In genomic region chr10:23786040-23786439, GRCm38 (mm10) we compare ENCODE assay signal across 8 mouse cellular contexts. TPM values are rescaled to one million over a fixed set of nuclear protein-coding genes. Genes with fewer than 3 reads are reported as not detected.
DNase-seq lines count a peak whose midpoint lies in the region; ATAC-seq and TF ChIP-seq lines count a peak whose summit lies in the region.

No protein-coding gene starts in this region.

- H3K27ac ChIP-seq in testis, adult 2 months (ENCODE audit: control insufficient read depth, insufficient read depth, low read depth, low read length) = no peak overlapping the region
- H3K27ac ChIP-seq in forebrain, embryonic 11.5 days (ENCODE audit: low read depth, low read length) = no peak overlapping the region
- H3K27ac ChIP-seq in liver, embryonic 11.5 days (ENCODE audit: low read depth, low read length) = peak overlapping the region; percentile 87
- H3K27ac ChIP-seq in stomach, postnatal 0 days (replicated peaks) = 0 out of 2 replicates have a peak overlapping the region, but pooled peaks have one; percentile 2

- H3K4me1 ChIP-seq in testis, adult 2 months (ENCODE audit: control insufficient read depth, insufficient read depth, low read length) = no peaks in the 10 kb centered on the region; the same call in 1 of the 2 replicates
- peaks cover 2% of the 10 kb centered on the region; the same call in 1 of the 2 replicates for H3K4me1 ChIP-seq in forebrain, embryonic 11.5 days (replicated peaks; ENCODE audit: control insufficient read depth, insufficient read depth, low read length)
- H3K4me1 ChIP-seq in liver, embryonic 11.5 days (replicated peaks; ENCODE audit: control insufficient read depth, insufficient read depth, low read length) = peaks cover 17% of the 10 kb centered on the region
- H3K4me1 ChIP-seq in stomach, postnatal 0 days (replicated peaks; ENCODE audit: control insufficient read depth, insufficient read depth) = no peaks in the 10 kb centered on the region

- no peak for TF ChIP-seq POLR2A in testis, adult 2 months (IDR thresholded peaks at IDR 0.05; ENCODE audit: control insufficient read depth, low read depth, low read length)

- no peaks in the 10 kb centered on the region for H3K9me3 ChIP-seq in forebrain, embryonic 11.5 days (ENCODE audit: control insufficient read depth, low read length)
- H3K9me3 ChIP-seq in liver, embryonic 11.5 days (ENCODE audit: control insufficient read depth, low read length) = no peaks in the 10 kb centered on the region
- no peaks in the 10 kb centered on the region for H3K9me3 ChIP-seq in stomach, postnatal 0 days (ENCODE audit: control insufficient read depth, low read length)

- no peaks in the 10 kb centered on the region for H3K27me3 ChIP-seq in testis, adult 2 months (ENCODE audit: control insufficient read depth, insufficient read depth, low read length)
- no peaks in the 10 kb centered on the region for H3K27me3 ChIP-seq in forebrain, embryonic 11.5 days (ENCODE audit: control insufficient read depth, insufficient read depth, low read length)
- H3K27me3 ChIP-seq in liver, embryonic 11.5 days (replicated peaks; ENCODE audit: control insufficient read depth, insufficient read depth, low read length) = no peaks in the 10 kb centered on the region
- H3K27me3 ChIP-seq in stomach, postnatal 0 days (ENCODE audit: control insufficient read depth, insufficient read depth, low read length) = no peaks in the 10 kb centered on the region

- 0% methylated on average over 4 of the region's 4 CpGs for WGBS in forebrain, embryonic 11.5 days
- WGBS in liver, embryonic 11.5 days = 0% methylated on average over 4 of the region's 4 CpGs
- 1% methylated on average over 4 of the region's 4 CpGs for WGBS in stomach, postnatal 0 days

- no peak for ATAC-seq in forebrain, embryonic 11.5 days (replicated peaks; ENCODE audit: low FRiP score)
- no peak for ATAC-seq in liver, embryonic 11.5 days (replicated peaks; ENCODE audit: low FRiP score)
- no peak for ATAC-seq in stomach, postnatal 0 days (ENCODE audit: low FRiP score, low TSS enrichment)

- TF ChIP-seq CTCF in testis, adult 2 months (IDR thresholded peaks at IDR 0.05; ENCODE audit: control insufficient read depth, insufficient read depth, insufficient replicate concordance, low read depth, low read length) = no peak
- TF ChIP-seq CTCF in stomach, postnatal 0 days (IDR thresholded peaks at IDR 0.05; ENCODE audit: low read depth) = no peak

- peaks cover 1% of the 10 kb centered on the region; the same call in 1 of the 2 replicates for H3K36me3 ChIP-seq in testis, adult 2 months (ENCODE audit: control insufficient read depth, insufficient read depth, low read length)
- H3K36me3 ChIP-seq in forebrain, embryonic 11.5 days (ENCODE audit: control insufficient read depth, insufficient read depth, low read length) = peaks cover 11% of the 10 kb centered on the region
- peaks cover 18% of the 10 kb centered on the region for H3K36me3 ChIP-seq in liver, embryonic 11.5 days (ENCODE audit: control insufficient read depth, insufficient read depth, low read length)
- peaks cover 9% of the 10 kb centered on the region; the same call in 1 of the 2 replicates for H3K36me3 ChIP-seq in stomach, postnatal 0 days (ENCODE audit: control insufficient read depth, insufficient read depth, low read length)

- DNase-seq in testis, postnatal 14 days (ENCODE audit: low spot score) = no peak
- no peak for DNase-seq in forebrain, embryonic 11.5 days (ENCODE audit: low spot score)
- no peak for DNase-seq in liver, embryonic 11.5 days (ENCODE audit: low spot score)
- no peak for DNase-seq in stomach, postnatal 0 days (ENCODE audit: low spot score)
- DNase-seq in right cerebral cortex, postnatal 36 days (ENCODE audit: low spot score in 2 of 2) = no peak
- no peak for DNase-seq in spleen, postnatal 4 days (ENCODE audit: low spot score in 2 of 2)
- DNase-seq in gastrocnemius, postnatal 10 days = no peak

- TF ChIP-seq EP300 in stomach, postnatal 0 days (optimal IDR thresholded peaks at IDR 0.05) = no peak

- peak overlapping the region; percentile 91 for H3K9ac ChIP-seq in forebrain, embryonic 11.5 days (ENCODE audit: low read length)
- H3K9ac ChIP-seq in liver, embryonic 11.5 days (ENCODE audit: low read depth, low read length) = peak overlapping the region; percentile 98
- peak overlapping the region; percentile 77 for H3K9ac ChIP-seq in stomach, postnatal 0 days (ENCODE audit: low read length)

- peak overlapping the region; percentile 89 for H3K4me2 ChIP-seq in forebrain, embryonic 11.5 days (ENCODE audit: low read depth, low read length, severe bottlenecking)
- peak overlapping the region; percentile 78 for H3K4me2 ChIP-seq in liver, embryonic 11.5 days
- peak overlapping the region; percentile 54 for H3K4me2 ChIP-seq in stomach, postnatal 0 days (replicated peaks; ENCODE audit: low read depth)

- H3K4me3 ChIP-seq in testis, adult 2 months (ENCODE audit: control insufficient read depth, low read depth, low read length) = peak overlapping the region; percentile 95; the same call in 1 of the 2 replicates
- peak overlapping the region; percentile 85 for H3K4me3 ChIP-seq in forebrain, embryonic 11.5 days (ENCODE audit: low read depth, low read length)
- H3K4me3 ChIP-seq in liver, embryonic 11.5 days (ENCODE audit: low read depth, low read length) = peak overlapping the region; percentile 78
- peak overlapping the region; percentile 68 for H3K4me3 ChIP-seq in stomach, postnatal 0 days (ENCODE audit: low read depth, low read length)

RNA-seq across cellular contexts. Expression of gene Rps12, which starts 1.0 kb away (rescaled TPM):
- polyA plus RNA-seq in testis, adult 2 months (2012; rRNA removed) = 737 and 854 TPM in 2 replicates
- 130 and 155 TPM in 2 replicates for polyA plus RNA-seq in forebrain, embryonic 11.5 days (2014; fragmentation: Nextera tagmentation; extraction: Ambion mirVana)
- 260 and 303 TPM in 2 replicates for polyA plus RNA-seq in liver, embryonic 11.5 days (2014; fragmentation: Nextera tagmentation; extraction: Ambion mirVana)
- 176 and 215 TPM in 2 replicates for polyA plus RNA-seq in stomach, postnatal 0 days (2015; fragmentation: Nextera tagmentation; extraction: Ambion mirVana)
- total RNA-seq in gastrocnemius, postnatal 10 days (2021) = 100 to 1,000 TPM; 289 to 355 TPM

RNA-seq across cellular contexts. Expression of gene Slc18b1, which starts 10.7 kb away (rescaled TPM):
- 1.6 and 1.9 TPM in 2 replicates for polyA plus RNA-seq in testis, adult 2 months (2012; rRNA removed)
- 15.9 and 20.9 TPM in 2 replicates for polyA plus RNA-seq in forebrain, embryonic 11.5 days (2014; fragmentation: Nextera tagmentation; extraction: Ambion mirVana)
- polyA plus RNA-seq in liver, embryonic 11.5 days (2014; fragmentation: Nextera tagmentation; extraction: Ambion mirVana) = 5.6 and 6.3 TPM in 2 replicates
- 9.2 and 9.4 TPM in 2 replicates for polyA plus RNA-seq in stomach, postnatal 0 days (2015; fragmentation: Nextera tagmentation; extraction: Ambion mirVana)
- 10 to 100 TPM; 13.6 to 14.7 TPM for total RNA-seq in gastrocnemius, postnatal 10 days (2021)

Comparison
In these comparisons a context has a peak if more than half of its experiments do, and no peak if none do; other contexts are left out.
1. H3K27ac ChIP-seq: peak in liver, embryonic 11.5 days (single experiment) and stomach, postnatal 0 days (single experiment); none in testis, adult 2 months (single experiment) and forebrain, embryonic 11.5 days (single experiment).
2. Peak in every context shown above with its lines, with median percentiles within 50 percentile points of each other: H3K4me3 ChIP-seq, H3K4me2 ChIP-seq and H3K9ac ChIP-seq.